Mouse (Mus musculus): ENCODE measurements around the gene Apol9a.
"Not testable (repeated sequence)": the region's sequence is repeated elsewhere in the genome, so short reads cannot be mapped to it uniquely, and the experiment has no call there.

- not testable (repeated sequence) for TF ChIP-seq POLR2A (IDR thresholded peaks at IDR 0.05; ENCODE audit: borderline replicate concordance, extremely low read depth, low read depth, low read length); CTCF (IDR thresholded peaks at IDR 0.05; ENCODE audit: insufficient read depth, low read length)
These were observed 4.7 kb upstream of the Apol9a start for GRCm38 (mm10) chr15:77415653-77416052.

Data from lung, adult 2 months (tissue).